Mouse (Mus musculus): ENCODE measurements around the gene Traf5. TPM values are rescaled to one million over a fixed set of nuclear protein-coding genes. Genes with fewer than 3 reads are reported as not detected.
A peak's percentile ranks its signal among the peaks of the same experiment; 100 is the strongest.

The Traf5 gene
- polyA plus RNA-seq, 1 experiment from 2014 or later, result 9.9 TPM

DNA sequence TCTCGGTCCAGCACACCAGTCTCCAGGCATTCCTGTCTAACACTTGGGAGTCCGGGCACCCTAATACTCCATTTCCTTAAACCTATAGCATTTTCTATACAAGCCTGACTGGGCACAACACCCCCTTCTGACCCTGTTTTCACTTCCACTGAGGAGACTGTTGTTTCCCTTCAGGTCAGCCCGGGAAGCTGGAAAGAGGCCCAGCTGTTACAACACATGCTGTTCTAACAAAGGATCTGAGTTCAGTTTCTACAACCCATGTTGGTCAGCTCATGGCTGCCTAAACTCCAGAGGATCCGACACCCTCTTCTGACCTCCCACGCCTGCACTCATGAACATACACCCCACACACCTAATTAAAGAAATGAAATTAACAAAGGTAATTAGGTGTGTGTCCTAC is 39.4 kb downstream of the Traf5 start:
- peaks cover 33% of the 10 kb centered on the region for H3K36me3 ChIP-seq
- 81% methylated on average over 5 of the region's 5 CpGs for WGBS (ENCODE audit: insufficient replicate concordance)
- no peak for ATAC-seq
- H3K9me3 ChIP-seq (replicated peaks), result no peaks in the 10 kb centered on the region
- H3K27ac ChIP-seq, result no peak overlapping the region
- H3K4me1 ChIP-seq, result no peaks in the 10 kb centered on the region
- H3K4me2 ChIP-seq, result no peak overlapping the region
- H3K4me3 ChIP-seq, result no peak overlapping the region
- no peaks in the 10 kb centered on the region for H3K27me3 ChIP-seq (replicated peaks)
- H3K9ac ChIP-seq, result no peak overlapping the region

DNA sequence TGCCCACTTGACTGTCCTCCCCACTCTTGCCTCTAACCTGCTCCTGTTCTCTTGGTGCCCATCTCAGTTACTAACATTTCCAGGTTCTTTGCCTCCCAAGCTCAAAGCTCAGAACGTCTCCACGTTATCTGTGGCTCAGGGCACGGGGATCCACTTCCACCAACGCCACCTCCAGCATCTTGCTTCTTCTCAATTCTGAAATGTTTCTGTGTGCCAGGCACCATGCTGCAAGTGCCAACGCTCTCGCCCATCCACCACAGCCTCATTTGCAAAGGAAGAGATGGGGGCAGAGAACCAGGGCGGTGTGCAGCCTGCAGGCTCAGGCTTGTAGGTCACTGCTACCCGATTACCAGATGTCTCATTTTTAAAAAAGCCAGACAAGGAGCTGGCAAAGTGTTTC is 39.9 kb downstream of the Traf5 start:
- no peaks in the 10 kb centered on the region for H3K4me1 ChIP-seq
- no peak overlapping the region for H3K4me3 ChIP-seq
- peaks cover 33% of the 10 kb centered on the region for H3K36me3 ChIP-seq
- no peak overlapping the region for H3K9ac ChIP-seq
- no peaks in the 10 kb centered on the region for H3K27me3 ChIP-seq (replicated peaks)
- H3K4me2 ChIP-seq, result no peak overlapping the region
- no peak overlapping the region for H3K27ac ChIP-seq
- H3K9me3 ChIP-seq (replicated peaks), result no peaks in the 10 kb centered on the region
- ATAC-seq, result no peak
- WGBS (ENCODE audit: insufficient replicate concordance), result 76% methylated on average over 8 of the region's 8 CpGs

DNA sequence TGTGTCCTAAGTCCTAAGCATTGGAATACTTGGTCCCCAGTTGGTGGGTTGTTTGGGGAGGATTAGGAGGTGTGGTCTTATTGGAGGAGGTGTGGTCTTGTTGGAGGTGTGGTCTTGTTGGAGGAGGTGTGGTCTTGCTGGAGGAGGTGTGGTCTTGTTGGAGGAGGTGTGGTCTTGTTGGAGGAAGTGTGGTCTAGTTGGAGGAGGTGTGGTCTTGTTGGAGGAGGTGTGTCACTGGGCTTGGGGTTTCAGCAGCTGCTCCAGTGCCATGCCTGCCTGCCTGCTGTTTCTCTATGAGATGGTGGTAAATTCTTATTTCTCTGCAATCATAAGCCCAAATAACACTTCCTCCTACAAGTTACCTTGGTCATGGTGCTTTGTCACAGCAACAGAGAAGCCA is 93.3 kb downstream of the Traf5 start:
- H3K9ac ChIP-seq, result no peak overlapping the region
- H3K4me3 ChIP-seq, result no peak overlapping the region
- H3K36me3 ChIP-seq, result peaks cover 53% of the 10 kb centered on the region
- H3K27ac ChIP-seq, result no peak overlapping the region
- H3K4me2 ChIP-seq, result no peak overlapping the region
- H3K9me3 ChIP-seq (replicated peaks), result no peaks in the 10 kb centered on the region
- H3K4me1 ChIP-seq, result peaks cover 28% of the 10 kb centered on the region
- no peaks in the 10 kb centered on the region for H3K27me3 ChIP-seq (replicated peaks)
- no peak for ATAC-seq

DNA sequence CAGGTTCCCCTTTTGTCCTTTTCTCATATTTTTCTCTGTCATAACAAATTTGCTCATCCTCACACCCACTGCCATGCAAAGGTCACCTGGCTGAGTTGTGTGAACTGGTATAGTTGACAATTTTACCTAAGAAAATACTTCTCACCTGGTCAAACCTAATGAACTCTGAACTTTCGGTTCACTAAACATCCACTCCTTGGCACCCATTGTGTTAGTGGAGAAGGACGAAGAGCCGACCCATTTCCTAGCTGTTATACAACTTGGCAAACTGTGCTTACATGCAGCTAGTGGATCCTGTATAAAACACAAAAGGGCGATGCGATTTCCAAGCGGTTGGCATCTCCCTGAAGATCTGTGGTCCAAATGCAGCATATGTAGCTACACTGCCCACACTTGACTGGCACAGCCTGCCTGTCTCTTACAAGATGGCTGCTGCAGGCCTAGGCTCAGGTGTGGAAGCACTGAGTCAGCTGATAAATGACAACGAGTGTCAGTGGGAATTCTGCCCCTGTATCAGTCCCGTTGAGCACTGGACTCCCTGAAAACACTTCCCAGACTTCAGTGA is 95.7 kb downstream of the Traf5 start:
- Histone ChIP-seq H3K9me3 (replicated peaks) (no peaks in the 10 kb centered on the region), H3K36me3 (peaks cover 53% of the 10 kb centered on the region), H3K4me1 (peaks cover 32% of the 10 kb centered on the region), H3K27ac (no peak overlapping the region), H3K4me2 (no peak overlapping the region), H3K9ac (no peak overlapping the region), H3K27me3 (replicated peaks) (no peaks in the 10 kb centered on the region), H3K4me3 (no peak overlapping the region)
- ATAC-seq, result no peak
- WGBS (ENCODE audit: insufficient replicate concordance), result 80% methylated on average over 8 of the region's 8 CpGs

DNA sequence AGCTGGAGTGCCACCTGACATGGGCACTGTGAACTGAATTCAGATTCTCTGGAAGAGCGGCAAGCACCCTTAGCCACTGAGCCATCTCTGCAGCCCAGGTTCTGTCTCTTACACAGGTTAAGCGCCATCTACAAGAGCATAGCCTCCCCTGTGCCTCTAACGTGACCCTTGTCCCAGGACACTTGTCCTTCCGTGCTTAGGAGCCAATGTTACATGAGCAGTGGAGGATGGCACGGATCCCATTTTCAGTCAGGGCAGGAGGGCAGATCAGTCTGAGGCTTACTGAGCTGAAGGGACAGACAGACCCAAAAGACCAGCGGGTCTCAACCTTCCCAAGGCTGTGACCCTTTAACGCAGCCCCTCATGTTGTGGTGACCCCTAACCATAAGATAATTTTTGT is 96.4 kb downstream of the Traf5 start:
- WGBS (ENCODE audit: insufficient replicate concordance), result 83% methylated on average over 7 of the region's 7 CpGs
- Histone ChIP-seq H3K27ac (no peak overlapping the region), H3K9me3 (replicated peaks) (no peaks in the 10 kb centered on the region), H3K27me3 (replicated peaks) (no peaks in the 10 kb centered on the region), H3K4me3 (no peak overlapping the region), H3K9ac (no peak overlapping the region), H3K4me2 (no peak overlapping the region), H3K36me3 (peaks cover 47% of the 10 kb centered on the region), H3K4me1 (peaks cover 36% of the 10 kb centered on the region)
- ATAC-seq, result no peak

DNA sequence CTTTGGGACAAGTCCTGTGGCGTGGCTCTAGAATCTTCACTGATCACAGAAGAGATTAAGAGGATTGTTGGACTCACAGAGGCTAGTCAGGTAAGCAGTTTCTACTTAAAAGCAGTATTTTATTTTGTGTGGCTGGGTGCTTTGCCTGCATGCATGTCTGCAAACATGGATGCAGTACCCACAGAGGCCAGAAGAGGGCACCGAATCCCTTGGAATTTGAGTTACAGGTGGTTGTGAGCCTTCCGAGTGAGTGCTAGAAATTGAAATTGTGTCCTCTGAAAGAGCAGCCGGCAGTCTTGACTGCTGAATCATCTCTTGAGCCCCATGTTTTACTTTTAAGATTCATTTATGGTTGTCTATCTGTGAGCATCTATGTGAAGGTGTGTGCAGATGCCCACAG is 96.9 kb downstream of the Traf5 start:
- ATAC-seq, result no peak
- Histone ChIP-seq H3K27ac (peak overlapping the region; percentile 72; the same call in 1 of the 2 replicates), H3K4me3 (no peak overlapping the region), H3K4me2 (no peak overlapping the region), H3K9ac (no peak overlapping the region), H3K9me3 (replicated peaks) (no peaks in the 10 kb centered on the region), H3K4me1 (peaks cover 41% of the 10 kb centered on the region), H3K36me3 (peaks cover 43% of the 10 kb centered on the region), H3K27me3 (replicated peaks) (no peaks in the 10 kb centered on the region)
- 48% methylated on average over 4 of the region's 4 CpGs for WGBS (ENCODE audit: insufficient replicate concordance)

DNA sequence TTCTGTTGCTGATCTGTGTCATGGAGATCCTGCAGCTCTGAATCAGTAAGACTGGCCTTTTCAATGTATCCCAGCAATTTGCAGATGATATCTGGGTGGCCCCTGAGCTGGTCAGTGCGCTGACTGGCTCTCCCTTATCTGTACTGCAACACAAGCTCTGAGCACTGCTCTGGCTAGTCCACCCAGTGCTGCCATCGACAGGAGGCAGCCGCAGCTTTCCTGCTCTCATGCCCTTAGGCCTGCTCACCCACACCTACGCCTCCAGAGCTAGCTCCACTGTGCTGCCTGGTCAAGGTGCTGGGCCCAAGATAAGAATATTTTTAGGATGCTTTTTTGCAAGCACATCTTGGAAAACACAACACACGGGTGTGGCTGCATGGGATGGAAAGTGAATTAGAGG is 97.9 kb downstream of the Traf5 start:
- 27% methylated on average over 5 of the region's 5 CpGs for WGBS (ENCODE audit: insufficient replicate concordance)
- Histone ChIP-seq H3K4me2 (peak overlapping the region; percentile 30), H3K9me3 (replicated peaks) (no peaks in the 10 kb centered on the region), H3K27ac (peak overlapping the region; percentile 72), H3K4me1 (peaks cover 47% of the 10 kb centered on the region), H3K4me3 (no peak overlapping the region), H3K9ac (0 out of 2 replicates have a peak overlapping the region, but pooled peaks have one; percentile 6), H3K27me3 (replicated peaks) (no peaks in the 10 kb centered on the region), H3K36me3 (peaks cover 33% of the 10 kb centered on the region)
- peak; percentile 92 for ATAC-seq

DNA sequence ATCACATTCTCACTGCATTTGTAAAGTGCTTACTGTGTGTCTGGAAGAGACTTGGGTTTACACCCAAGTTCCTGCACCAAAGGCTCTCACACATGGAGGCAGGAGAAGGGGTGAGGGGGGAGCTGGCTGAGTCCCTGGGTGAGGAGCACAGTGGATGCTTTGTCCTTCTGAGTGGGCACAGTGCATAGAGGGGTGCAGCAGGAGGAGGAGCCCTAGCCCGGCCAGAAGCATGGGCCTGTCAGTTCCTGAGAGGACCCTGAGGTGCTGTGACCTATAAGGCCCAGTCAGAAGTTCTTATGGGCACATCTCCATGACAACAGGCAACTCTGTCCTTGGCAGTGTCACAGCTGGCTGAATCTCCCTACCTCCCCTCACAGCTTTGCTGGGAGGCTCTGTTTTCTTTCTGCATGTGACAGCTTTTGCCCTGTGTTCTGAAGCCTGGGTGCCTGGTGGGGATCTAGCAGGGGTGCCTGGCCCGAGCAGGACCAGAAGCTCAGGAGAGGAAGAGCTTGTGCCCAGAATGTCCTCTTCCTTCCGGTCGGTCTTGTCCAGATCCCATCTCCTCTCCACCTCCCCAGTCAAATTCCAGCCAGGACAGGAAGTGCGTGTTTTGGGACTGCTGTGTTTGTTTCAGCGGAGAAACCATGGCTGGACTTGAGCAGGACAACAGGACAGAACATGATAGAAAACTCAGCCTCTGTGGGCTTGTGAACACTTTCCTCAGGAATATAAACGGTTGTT is 100.1 kb downstream of the Traf5 start:
- Histone ChIP-seq H3K27ac (peak overlapping the region; percentile 0; the same call in 1 of the 2 replicates), H3K9ac (no peak overlapping the region), H3K4me1 (peaks cover 52% of the 10 kb centered on the region), H3K4me3 (no peak overlapping the region), H3K4me2 (no peak overlapping the region), H3K9me3 (replicated peaks) (no peaks in the 10 kb centered on the region), H3K36me3 (peaks cover 11% of the 10 kb centered on the region), H3K27me3 (replicated peaks) (no peaks in the 10 kb centered on the region; the same call in 1 of the 2 replicates)
- WGBS (ENCODE audit: insufficient replicate concordance), result 61% methylated on average over 7 of the region's 7 CpGs
- ATAC-seq, result no peak

DNA sequence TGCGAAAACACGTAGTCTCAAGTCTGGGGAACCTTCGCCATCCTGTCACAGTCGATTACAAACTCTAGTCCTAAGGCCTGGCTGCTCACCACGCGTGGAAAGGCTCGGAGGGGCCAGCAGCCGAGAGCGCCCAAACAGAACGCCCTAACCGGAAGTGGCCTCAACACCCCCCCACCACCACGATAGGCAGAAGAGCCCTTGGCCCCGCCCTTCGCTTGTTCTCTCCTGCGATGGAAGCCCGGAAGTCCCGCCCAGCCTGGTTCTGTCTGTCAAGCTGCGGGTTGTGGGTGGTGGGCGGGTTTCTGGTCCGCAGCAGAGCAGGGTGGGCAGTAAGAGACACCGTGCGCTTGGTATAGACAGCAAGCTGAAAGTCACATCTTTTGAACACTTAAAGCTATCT is 102.4 kb downstream of the Traf5 start:
- Histone ChIP-seq H3K4me2 (peak overlapping the region; percentile 77), H3K4me1 (peaks cover 41% of the 10 kb centered on the region), H3K9ac (peak overlapping the region; percentile 77), H3K27me3 (replicated peaks) (peaks cover 14% of the 10 kb centered on the region), H3K9me3 (replicated peaks) (no peaks in the 10 kb centered on the region), H3K36me3 (no peaks in the 10 kb centered on the region), H3K27ac (peak overlapping the region; percentile 74), H3K4me3 (peak overlapping the region; percentile 71)
- peak; percentile 84 for ATAC-seq
- WGBS (ENCODE audit: insufficient replicate concordance), result under 1% methylated on average over 22 of the region's 22 CpGs

DNA sequence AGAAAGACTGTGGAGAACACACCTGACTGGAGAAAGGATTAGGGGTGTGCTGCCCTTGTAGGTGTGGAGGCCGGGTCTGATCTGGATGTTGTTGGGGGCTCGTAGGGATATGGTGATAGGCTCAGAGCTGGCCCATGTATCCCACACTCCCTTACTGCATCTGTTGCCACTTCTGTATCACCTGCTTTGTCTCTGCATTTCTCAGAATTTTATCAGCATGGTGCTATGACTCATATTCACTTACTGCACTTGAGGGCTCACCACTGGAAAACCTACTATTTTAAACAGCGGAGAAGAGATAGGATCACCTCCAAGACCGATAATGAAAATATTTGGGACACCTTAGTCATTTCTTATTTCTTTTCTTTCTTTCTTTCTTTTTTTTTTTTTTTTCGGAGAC is 103.3 kb downstream of the Traf5 start:
- H3K36me3 ChIP-seq, result no peaks in the 10 kb centered on the region
- 0 out of 2 replicates have a peak overlapping the region, but pooled peaks have one; percentile 71 for H3K4me3 ChIP-seq
- WGBS (ENCODE audit: insufficient replicate concordance), result 62% methylated on average over 5 of the region's 5 CpGs
- H3K4me1 ChIP-seq, result peaks cover 32% of the 10 kb centered on the region
- peaks cover 23% of the 10 kb centered on the region for H3K27me3 ChIP-seq (replicated peaks)
- H3K9me3 ChIP-seq (replicated peaks), result no peaks in the 10 kb centered on the region
- ATAC-seq, result no peak
- peak overlapping the region; percentile 1; the same call in 1 of the 2 replicates for H3K9ac ChIP-seq
- 0 out of 2 replicates have a peak overlapping the region, but pooled peaks have one; percentile 13 for H3K27ac ChIP-seq
- H3K4me2 ChIP-seq, result peak overlapping the region; percentile 77

DNA sequence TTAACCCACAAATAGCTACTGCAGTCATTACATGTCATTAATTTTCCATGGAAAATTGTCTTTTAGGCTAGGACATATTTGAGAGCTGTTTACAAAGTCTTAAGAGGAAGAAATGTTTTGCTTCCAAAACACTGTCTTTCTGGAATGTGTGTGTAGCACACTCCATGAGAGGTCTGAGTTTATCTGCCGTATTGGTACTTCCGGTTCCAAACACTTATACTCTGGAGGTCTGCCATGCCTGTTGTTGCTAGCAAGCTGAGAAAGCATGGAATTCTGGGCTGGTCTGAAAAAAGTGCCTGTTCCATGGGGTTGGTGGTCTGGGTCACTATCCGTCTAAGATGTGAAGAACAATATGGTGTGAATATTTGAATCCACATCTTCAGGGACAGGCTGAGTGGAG is 103.7 kb downstream of the Traf5 start:
- H3K9ac ChIP-seq, result peak overlapping the region; percentile 1; the same call in 1 of the 2 replicates

DNA sequence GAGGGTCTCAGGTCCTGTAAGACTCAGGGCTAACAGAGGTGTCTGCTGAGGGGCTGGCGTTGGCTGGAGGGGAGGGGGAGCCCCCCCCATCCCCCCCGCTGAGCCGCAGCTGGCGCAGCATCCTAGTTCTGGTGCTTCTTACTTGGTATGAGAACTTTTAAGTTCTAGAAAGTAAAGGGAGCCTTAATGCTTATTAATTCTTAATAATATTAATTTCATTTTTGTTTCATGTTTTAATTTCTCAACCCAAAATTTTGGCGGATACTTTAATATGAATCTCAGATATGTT is 104.9 kb downstream of the Traf5 start:
- Histone ChIP-seq H3K4me1 (peaks cover 27% of the 10 kb centered on the region), H3K27me3 (replicated peaks) (peaks cover 37% of the 10 kb centered on the region), H3K9me3 (replicated peaks) (no peaks in the 10 kb centered on the region), H3K4me2 (no peak overlapping the region), H3K4me3 (no peak overlapping the region), H3K27ac (no peak overlapping the region), H3K9ac (no peak overlapping the region), H3K36me3 (no peaks in the 10 kb centered on the region)
- ATAC-seq, result no peak
- 49% methylated on average over 5 of the region's 5 CpGs for WGBS (ENCODE audit: insufficient replicate concordance)

More for the DNA sequence above, 103.7 kb downstream of the Traf5 start:
- Histone ChIP-seq H3K4me1 (peaks cover 29% of the 10 kb centered on the region), H3K4me2 (peak overlapping the region; percentile 77), H3K27me3 (replicated peaks) (peaks cover 27% of the 10 kb centered on the region), H3K4me3 (no peak overlapping the region), H3K27ac (0 out of 2 replicates have a peak overlapping the region, but pooled peaks have one; percentile 13), H3K36me3 (no peaks in the 10 kb centered on the region), H3K9me3 (replicated peaks) (no peaks in the 10 kb centered on the region)
- no peak for ATAC-seq
- WGBS (ENCODE audit: insufficient replicate concordance), result 71% methylated on average over 3 of the region's 3 CpGs

Data from liver, embryonic 12.5 days (tissue).